Mouse (Mus musculus) ovary, postnatal 10 days (tissue): ENCODE results near the gene Hlcs.
A peak's percentile ranks its signal among the peaks of the same experiment; 100 is the strongest.

Experiments used
- DNase-seq: peaks from one replicate; pipeline ENCODE4 v3.0.0; 2022; ENCODE audit warnings: low spot score

The Hlcs gene

DNA sequence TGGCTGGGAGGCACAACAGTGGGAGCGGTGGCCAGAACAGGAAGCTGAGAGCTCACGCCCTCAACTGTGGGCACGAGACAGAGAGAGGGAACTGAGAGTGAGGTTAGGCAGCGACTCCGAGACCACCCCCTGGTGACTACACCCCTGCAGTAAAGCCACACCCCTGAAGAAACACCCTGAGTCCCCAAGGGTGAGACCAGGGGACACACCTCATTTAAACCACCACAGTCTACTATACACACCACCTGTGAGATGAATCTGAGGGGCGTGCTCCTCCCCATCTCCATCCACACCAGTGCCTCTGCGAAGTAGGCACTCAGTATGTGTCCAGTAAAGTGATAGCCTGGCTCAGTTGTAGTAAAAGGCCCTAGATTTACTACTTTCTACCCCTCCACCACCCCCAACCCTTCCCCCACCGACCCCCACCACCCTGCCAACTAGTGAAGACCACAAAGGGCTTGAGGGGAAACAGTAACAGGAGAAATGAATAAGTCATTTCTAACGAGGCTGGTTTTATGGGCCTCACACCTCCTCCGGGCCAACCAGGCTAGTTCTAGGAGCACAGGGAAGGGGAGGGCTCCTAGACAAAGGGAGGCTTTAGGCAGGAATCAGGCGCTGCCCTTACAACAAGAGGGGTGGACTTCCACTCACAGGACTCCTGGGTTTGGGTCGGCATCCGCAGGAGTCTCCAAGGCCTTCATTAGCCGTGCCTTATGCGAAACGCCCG lies 67.2 kb downstream of the Hlcs start:
- no peak for DNase-seq

DNA sequence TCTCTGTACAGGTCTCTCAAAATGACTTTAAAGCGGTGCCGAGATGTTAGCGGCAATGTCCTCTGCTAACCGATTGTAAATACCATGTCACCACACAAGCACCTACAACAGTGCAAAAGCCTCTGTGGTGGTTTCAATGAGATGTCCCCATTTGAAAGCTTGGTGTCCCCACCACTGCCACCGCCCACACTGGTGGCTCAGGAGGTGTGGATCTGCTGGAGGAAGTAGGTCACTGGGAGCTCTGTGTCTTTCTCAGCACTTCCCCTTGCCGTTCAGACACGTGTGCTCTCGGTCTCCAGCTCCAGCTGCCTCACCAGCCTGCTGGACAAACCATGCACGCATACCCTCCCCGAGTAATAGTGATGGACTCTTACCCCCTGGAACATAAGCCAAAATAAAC lies 72.2 kb downstream of the Hlcs start:
- DNase-seq = no peak

DNA sequence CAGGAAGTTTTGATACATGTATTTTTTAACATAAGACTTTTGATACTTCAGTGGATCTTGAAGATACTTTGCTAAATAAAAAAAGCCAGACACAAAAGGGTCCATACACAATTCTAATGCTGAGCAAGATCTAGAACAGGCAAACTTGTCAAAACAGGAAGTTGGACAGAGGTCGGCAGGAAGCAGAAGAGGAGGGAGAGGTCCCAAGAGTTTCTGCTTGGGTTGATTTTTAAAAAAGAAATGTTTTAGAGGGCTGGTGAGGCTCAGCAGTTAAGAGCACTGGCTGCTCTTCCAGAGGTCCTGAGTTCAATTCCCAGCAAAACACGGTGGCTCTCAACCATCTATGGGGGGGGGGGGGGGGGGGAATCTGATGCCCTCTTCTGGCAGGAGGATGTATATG lies 73.2 kb downstream of the Hlcs start:
- no peak for DNase-seq

DNA sequence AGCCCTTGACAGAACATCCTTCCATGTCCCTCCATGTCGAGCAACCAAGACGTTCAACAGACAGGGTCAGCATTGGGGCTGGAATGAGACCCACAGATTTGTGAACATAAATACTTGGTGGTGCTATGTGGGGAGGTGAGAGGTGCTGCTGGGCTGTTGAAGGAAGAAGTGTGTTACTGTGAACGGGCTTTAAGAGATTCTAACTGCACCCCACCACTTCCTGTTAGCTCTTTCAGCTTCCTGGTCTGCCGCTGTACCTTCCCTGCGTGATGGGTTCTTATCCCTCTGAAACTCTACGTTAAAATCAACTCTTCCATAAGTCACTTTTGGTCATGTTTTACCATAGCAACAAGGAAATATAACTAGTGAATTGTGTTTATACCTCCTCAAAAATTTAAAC lies 73.8 kb downstream of the Hlcs start:
- DNase-seq = no peak

DNA sequence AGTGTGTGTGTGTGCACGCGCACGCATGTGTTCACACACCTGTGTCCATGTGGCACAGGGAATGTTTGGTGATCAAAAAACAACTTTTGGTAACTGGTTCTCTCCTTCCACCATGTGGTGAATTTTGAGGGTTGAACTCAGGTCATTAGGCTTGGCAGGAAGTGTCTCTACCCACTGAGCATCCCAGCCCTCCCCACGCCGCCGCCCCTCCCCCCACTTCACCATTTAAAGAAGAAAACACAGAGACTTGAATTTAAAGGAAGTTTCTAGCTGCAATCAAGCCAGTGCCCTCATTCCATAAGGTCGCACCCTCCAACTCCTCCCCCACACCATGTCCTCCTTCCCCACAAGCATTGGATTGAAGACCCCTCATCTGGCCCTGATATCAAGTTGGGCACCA lies 74.2 kb downstream of the Hlcs start:
- DNase-seq = no peak

DNA sequence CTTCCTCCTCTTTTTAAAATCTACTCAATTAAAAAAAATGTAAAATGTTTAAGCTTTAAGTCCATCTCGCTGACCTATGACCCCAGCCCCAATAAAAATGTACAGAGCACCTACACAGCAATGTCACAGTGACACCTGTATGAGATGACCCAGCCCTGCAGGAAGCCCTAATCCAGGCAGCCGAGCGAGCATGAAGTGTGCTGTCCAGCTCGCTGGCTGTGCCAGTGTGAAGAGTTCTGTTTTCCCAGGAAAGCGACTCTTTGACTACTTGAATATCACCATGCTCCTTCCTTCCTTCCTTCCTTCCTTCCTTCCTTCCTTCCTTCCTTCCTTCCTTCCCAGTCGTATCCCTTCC lies 76.3 kb downstream of the Hlcs start:
- no peak for DNase-seq

DNA sequence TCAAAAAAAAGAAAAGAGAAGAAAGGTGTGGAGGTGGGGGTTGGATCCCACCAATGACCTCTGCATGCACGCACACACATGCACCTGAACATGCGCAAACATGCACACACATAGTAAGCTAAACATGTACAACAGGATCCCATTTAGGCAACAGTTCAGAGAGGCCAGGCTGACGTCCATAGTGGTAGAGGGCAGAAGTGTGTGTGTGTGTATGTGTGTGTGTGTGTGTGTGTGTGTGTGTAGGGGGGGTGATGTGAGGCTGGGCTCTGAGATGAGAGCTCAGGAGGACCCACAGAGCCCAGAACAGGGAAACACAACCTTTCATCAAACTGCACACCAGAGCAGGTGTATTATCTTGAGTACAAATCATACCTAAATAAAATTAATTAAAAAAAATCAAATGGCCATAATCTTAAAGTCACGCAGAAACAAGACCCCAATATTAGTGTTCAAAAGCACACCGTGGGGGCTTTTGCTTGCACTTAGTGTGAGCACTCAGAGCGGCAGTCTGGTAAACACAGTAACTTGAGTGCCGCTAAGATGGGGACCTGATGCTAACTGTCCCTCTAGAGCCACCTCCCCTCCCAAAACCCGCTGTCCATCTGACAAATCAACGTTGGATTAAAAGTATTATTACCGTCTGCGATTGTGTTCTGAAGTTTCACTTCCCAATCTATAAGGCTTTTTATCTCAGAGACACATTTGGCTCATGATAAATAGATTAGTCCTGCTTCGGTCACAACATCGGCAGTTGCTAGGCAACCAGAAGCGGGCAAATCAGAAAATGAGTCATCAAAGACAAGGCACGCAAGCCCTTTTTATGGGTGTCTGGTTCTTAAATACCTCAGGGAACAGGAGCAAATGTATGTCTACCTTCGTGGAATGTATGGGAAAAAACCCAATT lies 76.9 kb downstream of the Hlcs start:
- DNase-seq = no peak

DNA sequence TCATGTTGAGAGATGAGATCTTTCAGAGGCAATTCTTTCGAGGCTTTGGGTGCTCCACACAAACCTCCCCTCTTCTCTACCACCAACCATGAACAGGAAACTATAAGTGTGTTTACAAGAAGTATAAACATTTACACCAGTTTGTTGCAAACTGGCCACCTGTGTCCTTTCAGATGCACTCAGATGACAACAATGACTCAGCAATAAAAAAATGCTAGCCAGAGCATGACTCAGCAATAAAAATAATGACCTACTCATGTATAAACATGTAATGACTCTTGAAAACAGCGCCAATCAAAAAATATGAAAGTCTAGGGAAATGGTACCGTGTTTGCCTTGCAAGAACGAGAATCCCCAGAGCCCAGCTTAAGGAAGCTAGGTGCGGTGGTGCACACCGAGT lies 77.7 kb downstream of the Hlcs start:
- DNase-seq = no peak

DNA sequence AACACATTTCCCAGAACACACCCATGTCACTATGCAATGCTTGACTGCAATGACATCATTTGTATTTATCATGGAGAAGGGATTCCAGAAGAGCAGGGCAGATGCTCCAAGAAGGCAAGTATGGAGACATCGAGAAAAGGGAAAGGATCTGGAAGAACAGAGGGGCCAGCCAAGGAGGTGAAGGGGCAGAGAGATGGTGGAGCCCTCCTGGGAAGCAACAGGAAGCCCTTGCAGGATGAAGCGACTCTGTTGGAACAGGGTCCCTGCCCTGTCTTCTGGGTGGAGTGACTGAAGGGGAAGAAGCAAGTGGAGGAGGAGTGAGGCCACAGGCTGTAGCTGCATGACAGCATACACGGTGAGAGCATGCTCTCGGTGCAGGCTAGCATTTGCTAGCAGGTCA lies 79.2 kb downstream of the Hlcs start:
- no peak for DNase-seq

DNA sequence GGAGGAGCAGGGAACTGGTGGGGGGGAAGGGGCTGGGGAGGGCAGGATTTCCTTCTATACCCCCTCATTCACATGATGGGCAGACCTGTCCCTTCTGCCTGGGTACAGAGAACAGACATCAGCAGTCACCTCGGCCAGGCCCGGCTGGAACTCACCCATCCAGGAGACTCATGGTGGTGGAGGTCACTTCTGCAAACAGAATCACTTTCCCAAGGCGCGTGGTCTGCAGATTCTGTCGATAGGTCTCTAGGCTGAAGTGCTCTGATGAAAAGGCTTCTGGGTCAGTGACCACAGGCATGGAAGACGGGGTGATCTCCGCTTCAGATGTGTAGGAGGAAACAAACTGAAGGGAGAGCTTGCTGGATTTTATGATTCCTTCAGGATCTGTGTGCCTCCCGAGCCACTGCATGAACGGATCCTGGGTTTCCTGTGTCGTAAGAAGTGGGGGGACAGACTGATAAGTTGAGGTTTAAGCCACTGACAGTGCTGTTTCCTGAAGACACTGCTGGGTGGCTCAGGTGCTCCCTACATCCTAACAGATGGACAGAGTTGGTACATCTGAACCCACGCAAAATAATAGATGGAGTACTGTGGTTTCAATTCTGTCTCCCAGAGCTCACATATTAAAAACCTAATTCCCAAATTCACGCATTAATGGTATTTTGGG lies 82.3 kb downstream of the Hlcs start:
- DNase-seq = no peak

DNA sequence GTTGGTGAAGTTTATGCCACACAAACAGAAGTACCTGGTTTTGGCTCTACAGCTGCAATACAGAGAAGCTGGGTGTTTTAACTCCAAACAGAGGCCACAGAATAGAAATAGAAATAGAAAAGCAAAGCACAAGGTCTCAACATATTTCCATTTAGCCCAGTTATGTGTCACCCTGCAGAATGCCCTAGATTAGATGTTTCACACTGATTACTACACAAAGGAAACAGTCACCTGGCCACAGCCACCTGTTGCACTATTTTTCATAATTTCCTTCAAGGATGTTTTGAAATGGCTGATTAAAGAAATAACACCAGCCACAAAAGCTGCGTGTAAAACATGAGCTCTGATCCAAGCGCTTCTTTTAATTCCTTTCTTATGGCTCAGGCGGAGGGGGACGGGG lies 82.9 kb downstream of the Hlcs start:
- no peak for DNase-seq

DNA sequence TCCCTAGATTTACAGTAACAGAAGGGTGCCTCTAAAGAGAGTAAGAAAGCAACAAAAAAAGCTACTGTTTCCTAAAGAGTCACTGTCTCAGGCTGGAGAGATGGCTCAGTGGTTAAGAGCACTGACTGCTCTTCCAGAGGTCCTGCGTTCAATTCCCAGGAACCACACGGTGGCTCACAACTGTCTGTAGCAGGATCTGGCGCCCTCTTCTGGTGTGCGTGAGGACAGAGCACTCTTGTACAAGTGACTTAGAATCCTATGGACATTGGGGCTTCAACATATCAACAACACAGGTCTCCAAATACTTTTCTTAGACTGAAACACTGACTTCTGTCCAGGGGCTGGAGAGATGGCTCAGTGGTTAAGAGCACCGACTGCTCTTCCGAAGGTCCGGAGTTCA lies 83.5 kb downstream of the Hlcs start:
- DNase-seq = no peak

DNA sequence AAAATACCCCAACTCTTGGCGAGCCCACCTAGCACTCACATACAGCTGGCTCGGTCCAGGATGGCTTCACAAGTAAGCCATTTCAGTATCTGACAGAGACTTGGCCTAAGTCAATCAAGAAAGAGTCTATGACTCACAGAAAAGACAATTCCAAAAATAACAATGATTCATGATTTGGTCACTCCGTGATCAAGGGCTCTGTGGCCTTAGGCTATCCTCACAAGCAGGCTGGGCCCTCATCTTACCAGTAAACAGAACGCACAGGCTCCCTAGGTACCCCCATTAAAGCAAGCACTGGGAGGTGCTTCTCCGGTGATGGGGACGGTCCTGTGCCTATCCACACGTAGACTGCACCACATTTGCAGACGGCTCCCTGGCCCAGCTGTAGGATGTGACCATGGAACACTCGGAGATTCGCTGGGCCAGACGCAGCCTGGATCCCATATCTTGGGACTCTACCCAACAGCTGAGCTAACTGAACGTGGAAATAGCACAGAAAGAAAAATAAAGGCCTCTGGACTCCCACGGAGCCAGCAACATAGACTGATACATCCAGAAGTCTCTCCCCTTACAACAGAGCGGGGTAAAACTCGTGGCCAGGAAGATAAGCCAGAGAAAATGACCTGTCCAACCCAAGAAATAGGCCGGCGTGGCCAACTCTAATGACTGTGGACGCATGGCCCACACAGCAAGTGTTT lies 84.4 kb downstream of the Hlcs start:
- no peak for DNase-seq

DNA sequence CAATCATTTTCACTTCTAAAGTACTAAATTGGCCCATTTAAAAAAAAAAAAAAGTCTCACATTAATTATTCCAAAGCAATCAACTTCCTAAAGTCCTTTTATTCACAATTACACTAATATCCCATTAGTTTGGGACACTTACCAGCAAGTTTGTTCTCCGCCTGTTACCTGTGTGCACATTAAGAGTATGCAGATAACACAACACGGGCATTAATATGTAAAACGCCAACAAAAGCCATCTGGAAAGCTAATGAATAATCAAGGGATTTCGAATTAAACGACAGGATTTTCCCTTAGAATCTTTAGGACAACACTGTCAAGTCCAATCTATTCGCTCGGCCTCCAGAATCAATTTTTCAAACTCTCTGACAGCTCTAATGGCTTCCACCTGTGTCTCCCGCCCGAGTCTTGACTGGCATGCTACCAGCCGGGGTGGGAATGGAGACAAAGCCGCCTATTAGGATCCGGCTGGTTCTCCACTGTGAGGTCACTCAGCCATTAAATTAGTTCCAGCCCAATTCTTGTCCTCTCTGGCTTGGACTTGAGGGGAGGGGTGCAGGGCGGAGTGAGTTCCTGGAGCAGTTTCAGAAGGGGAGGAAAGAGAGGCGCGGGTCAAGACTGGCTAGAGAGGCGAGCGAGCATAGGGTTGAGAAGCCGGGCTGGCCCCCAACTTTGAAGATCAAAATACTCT lies 85.9 kb downstream of the Hlcs start:
- DNase-seq = peak; percentile 21

DNA sequence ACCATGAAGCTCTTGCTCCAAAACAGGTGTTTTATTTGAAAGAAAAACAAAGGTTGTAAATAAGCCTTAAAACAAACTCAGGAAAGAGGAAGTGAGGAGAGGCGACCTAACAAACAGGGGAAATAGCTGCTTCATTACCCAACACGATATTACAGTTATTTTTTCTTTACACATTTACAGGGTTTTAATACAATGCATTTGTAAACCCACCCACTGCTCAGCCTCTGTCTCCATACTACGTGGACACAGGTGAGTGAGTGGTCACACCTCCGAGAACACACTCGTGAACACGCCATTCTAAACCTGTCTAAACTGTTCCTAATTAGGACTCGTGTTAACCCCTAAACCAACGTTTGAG lies 90.0 kb downstream of the Hlcs start:
- no peak for DNase-seq

DNA sequence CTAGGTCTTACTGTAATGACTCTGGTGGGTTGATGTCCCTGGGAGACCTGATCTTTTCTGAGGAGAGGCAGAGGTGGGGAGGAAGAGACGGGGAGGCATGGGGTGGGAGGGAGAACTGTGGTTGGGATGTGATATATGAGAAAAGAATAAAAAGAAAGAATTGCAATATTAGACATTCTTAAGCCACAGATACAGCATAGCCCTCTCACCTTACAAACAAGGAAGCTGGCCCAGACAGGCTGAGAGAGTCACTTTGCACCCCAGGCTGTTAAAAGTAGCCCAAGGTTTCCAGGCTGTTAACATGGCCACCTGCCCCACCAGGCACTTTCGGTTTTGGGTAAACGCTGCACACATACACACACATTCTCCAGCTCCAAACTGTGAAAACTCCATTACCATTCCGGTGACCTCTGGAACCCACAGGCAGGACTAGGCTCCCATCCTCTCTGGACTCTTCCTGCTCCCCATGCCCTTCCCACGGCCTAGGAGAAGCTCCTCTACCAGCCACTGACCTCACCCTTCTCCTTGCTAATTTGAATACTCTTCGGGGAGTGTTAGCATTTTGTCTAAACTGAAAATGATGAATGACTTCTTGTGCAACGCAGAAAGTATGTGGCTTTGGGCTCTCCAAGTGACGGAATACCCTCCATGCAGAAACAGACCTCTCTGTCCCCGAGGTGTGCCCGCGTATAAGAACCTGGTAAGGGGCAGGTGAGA lies 90.6 kb downstream of the Hlcs start:
- no peak for DNase-seq

DNA sequence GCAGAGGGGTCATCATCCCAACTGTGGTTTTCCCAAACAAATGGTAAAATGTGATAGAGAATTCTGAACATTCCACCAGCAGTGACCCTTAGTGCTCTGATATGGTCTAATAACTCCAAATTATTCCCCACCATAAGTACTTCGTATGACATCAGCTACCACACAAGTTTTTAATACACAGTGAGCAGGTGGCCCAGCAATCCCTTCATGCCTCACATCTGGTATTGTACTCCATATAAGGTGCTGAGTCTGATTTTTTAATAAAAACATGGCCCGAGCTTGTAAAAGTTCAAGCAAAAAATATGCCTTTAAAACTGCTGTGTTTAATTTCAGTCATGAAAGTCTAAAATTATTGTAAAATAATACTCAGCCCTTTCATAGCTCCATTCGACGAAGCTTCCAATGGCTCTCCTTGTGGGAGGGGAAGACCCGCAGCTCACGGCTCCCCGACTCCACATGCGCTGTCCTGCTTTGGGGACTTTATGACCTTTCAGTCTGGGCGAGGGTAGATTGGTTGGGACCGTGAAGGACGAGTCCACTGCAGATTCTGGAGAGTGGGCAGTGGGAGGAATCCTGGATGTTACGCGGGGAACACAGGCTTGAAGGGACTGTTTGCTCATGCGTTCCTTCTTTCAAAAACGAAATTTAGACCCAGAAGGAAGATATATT lies 102.5 kb downstream of the Hlcs start:
- no peak for DNase-seq

DNA sequence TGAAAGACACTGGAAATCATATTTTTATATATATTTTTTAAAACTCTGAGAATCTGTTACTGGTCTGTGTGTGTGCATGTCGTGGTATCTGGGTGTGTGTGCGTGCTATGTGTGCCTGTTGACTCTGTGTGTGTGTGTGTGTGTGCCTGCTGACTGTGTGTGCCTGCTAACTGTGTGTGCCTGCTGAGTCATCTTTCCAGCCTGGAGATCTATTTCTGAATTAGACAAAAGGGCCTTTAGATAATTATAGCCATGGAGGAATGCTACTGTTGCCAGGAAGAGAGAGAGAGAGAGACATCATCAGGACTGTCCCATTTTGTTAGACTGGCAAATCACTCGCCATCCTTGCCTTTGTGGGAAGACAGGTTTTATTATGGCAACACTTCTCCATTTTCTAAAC lies 103.7 kb downstream of the Hlcs start:
- no peak for DNase-seq

DNA sequence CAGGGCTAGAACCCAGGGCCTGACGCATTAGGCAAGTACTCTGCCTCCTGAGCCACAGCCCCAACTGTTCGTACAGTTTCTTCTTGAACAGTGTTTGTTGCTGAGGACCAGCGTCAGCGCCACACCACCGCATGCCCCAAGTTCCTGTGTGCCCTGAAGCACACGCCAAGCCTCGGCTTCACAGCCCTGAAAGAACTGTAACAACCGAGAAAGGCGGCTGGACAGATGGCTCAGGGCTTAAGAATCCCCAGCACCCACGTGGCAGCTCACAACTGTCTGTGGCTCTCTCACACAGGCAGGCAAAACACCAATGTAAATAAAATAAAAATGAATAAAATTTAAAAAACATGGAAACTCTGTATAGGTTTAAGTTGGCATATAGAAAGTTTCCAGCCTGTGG lies 104.5 kb downstream of the Hlcs start:
- DNase-seq = no peak

DNA sequence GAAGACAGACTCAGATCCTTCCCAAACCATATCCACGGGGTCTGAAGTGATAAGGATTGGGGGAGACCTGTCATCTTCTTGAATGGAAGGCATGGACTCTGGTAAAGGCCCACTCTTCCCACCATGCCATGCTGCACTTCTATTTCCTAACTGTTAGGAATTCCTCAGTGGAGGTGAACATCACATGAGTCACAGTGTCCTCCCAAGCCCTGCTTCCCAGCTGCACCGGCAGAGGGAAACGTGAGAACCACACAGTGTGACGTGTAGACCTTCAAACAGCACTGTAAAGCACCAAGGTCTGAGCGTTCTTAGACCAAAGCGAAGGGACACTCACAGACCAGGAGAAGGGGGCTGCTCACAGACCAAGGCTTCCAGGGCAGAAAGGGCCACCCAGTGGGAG lies 105.2 kb downstream of the Hlcs start:
- no peak for DNase-seq
